Mouse (Mus musculus) hindbrain, embryonic 13.5 days (tissue): ENCODE measurements around the gene Cd3eap. TPM values are rescaled to one million over a fixed set of nuclear protein-coding genes. Genes with fewer than 3 reads are reported as not detected.

Experiments used
- ATAC-seq: fragments of 200-750 bp; cut with Nextera tagmentation; 2 replicates; pipeline ENCODE4 v1.8.0; 2017; ENCODE audit warnings: moderate TSS enrichment; ENCODE audit not compliant: low FRiP score
- H3K27ac ChIP-seq: fragments of 300-500 bp; sonication (generic); 2 replicates; pipeline ENCODE4 v1.5.1; 2015; ENCODE audit warnings: inconsistent platforms, mild to moderate bottlenecking, moderate library complexity
- H3K27me3 ChIP-seq: fragments of 300-500 bp; sonication (generic); 2 replicates; pipeline ENCODE4 v1.6.1; 2015; ENCODE audit warnings: mild to moderate bottlenecking, inconsistent platforms
- H3K36me3 ChIP-seq: fragments of 300-500 bp; sonication (generic); 2 replicates; pipeline ENCODE4 v1.6.1; 2015; ENCODE audit warnings: mild to moderate bottlenecking, inconsistent platforms
- H3K4me1 ChIP-seq: fragments of 300-500 bp; sonication (generic); replicated peaks from 2 replicates; pipeline ENCODE4 v1.6.1; 2015; ENCODE audit warnings: inconsistent platforms
- H3K4me2 ChIP-seq: fragments of 300-500 bp; sonication (generic); 2 replicates; pipeline ENCODE4 v1.6.1; 2015; ENCODE audit warnings: inconsistent platforms, mild to moderate bottlenecking, moderate library complexity
- H3K4me3 ChIP-seq: fragments of 300-500 bp; sonication (generic); 2 replicates; pipeline ENCODE4 v1.5.1; 2015; ENCODE audit warnings: mild to moderate bottlenecking, inconsistent platforms
- H3K9ac ChIP-seq: fragments of 300-500 bp; sonication (generic); 2 replicates; pipeline ENCODE4 v1.6.1; 2015; ENCODE audit warnings: mild to moderate bottlenecking, inconsistent platforms
- H3K9me3 ChIP-seq: fragments of 300-500 bp; sonication (generic); 2 replicates; pipeline ENCODE4 v1.6.1; 2016; ENCODE audit warnings: inconsistent platforms
- WGBS: fragments of 180-500 bp; shearing (Covaris S2); methylation state at CpG from one replicate; pipeline ENCODE4 v1.1.7; 2015; 5-methylcytosine and 5-hydroxymethylcytosine counted together
- polyA plus RNA-seq: library from polyadenylated mRNA; unstranded; fragments of >200 nt; fragmentation: Nextera tagmentation; extraction: Ambion mirVana; gene quantifications from 2 replicates; pipeline ENCODE4 v1.2.1, GENCODE M21; 2015

Cd3eap gene
- 20.9 and 22.1 TPM in 2 replicates for polyA plus RNA-seq

DNA sequence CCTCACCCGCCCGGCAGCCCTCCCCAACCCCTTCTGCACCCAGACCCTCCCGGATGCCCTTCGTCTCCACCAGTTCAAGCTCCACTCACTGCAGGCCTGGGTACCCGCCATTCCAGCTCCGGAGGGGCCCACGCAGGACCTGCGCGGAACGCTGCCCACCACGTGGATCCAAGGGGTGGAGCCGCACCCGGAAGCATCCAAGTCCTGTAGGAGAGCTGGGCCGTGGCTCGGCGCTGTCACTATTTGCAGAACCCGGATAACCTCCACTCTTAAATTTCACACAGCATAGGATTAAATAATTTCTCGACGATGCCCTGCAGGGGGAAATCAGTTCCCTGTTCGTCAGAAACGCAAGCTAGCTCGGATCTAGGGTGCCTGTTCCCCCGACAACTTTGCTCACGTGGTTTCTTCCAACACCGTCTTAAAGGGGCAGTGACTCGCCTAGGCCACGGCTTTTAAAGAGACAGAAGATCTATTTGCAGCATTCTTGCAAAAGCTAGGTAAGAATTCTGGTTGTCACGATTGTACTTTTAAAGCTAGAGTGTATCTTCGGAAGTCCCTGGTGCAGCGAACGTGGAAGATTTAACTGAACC, at the start of gene Cd3eap, which contains the start of gene Ppp1r13l:
TSS of gene Cd3eap (minus strand) at position 185 of the 593 bp plus-strand sequence.
TSS of gene Ppp1r13l (plus strand) at position 451 of the 593 bp plus-strand sequence.
- peak within 1 kb of the TSS; percentile 77 for H3K9ac ChIP-seq
- peaks cover 42% of the 10 kb centered on the region for H3K4me1 ChIP-seq
- peaks cover 20% of the 10 kb centered on the region for H3K27me3 ChIP-seq
- H3K9me3 ChIP-seq, result no peaks in the 10 kb centered on the region
- peaks cover 30% of the 10 kb centered on the region for H3K36me3 ChIP-seq
- WGBS, result 0% methylated on average over 29 of the region's 31 CpGs
- peak; percentile 83 for ATAC-seq
- peak within 1 kb of the TSS; percentile 97 for H3K4me2 ChIP-seq
- peak within 1 kb of the TSS; percentile 44 for H3K27ac ChIP-seq
- peak within 1 kb of the TSS; percentile 56 for H3K4me3 ChIP-seq

DNA sequence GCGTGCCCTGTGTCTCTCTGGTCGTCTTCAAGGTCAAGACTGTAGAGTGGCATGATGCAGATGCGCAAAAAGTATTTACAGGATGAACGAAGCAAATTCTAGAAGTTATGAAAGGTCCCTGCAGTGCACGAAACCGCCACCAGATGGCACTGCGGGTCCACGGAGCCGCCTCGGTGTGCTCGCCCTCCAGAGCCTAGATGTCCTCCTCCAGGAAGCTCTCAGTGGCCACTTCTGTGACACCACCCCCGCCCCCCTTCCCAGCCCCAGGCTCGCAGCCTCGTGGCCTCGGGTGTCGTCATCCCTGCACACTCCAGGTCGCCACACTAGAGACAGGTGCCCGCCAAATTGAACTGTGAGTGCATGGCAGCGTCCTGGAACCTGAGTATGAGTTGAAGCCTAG, 46.1 kb upstream of the Cd3eap start:
- peaks cover 5% of the 10 kb centered on the region; the same call in 1 of the 2 replicates for H3K9me3 ChIP-seq
- H3K36me3 ChIP-seq, result no peaks in the 10 kb centered on the region
- peaks cover 71% of the 10 kb centered on the region for H3K27me3 ChIP-seq
- ATAC-seq, result peak; percentile 78
- peaks cover 11% of the 10 kb centered on the region for H3K4me1 ChIP-seq
- no peak overlapping the region for H3K4me3 ChIP-seq
- WGBS, result 4% methylated on average over 19 of the region's 19 CpGs
- no peak overlapping the region for H3K27ac ChIP-seq
- H3K9ac ChIP-seq, result no peak overlapping the region
- 0 out of 2 replicates have a peak overlapping the region, but pooled peaks have one; percentile 21 for H3K4me2 ChIP-seq

DNA sequence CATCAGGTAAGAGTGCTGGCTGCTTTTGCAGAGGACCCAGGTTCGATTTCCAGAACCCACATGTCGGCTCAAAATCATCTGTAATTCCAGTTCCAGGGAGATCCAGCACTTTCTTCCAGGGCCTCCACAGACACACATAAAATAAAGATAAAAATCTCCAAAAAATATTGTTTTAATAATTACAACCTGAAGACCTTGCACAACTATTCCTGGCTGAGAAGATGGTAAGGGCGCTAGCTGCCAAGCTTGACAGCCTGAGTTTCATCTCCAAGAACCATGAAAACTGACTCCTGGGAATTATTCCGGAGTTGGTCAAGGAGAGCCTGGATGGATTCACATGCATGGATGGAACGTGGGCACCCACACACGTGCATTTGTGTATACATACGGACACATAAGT, 45.2 kb upstream of the Cd3eap start, which contains the start of gene Ckm:
TSS of gene Ckm (plus strand) at position 301 of the 400 bp plus-strand sequence.
- peaks cover 5% of the 10 kb centered on the region; the same call in 1 of the 2 replicates for H3K9me3 ChIP-seq
- WGBS, result 55% methylated on average over 7 of the region's 7 CpGs
- peak within 1 kb of the TSS; percentile 52 for H3K4me3 ChIP-seq
- peak within 1 kb of the TSS; percentile 92 for H3K4me2 ChIP-seq
- H3K4me1 ChIP-seq, result peaks cover 16% of the 10 kb centered on the region
- H3K36me3 ChIP-seq, result no peaks in the 10 kb centered on the region
- H3K27ac ChIP-seq, result no peak within 1 kb of the TSS
- H3K9ac ChIP-seq, result peak within 1 kb of the TSS; percentile 72
- no peak for ATAC-seq
- peaks cover 79% of the 10 kb centered on the region for H3K27me3 ChIP-seq

DNA sequence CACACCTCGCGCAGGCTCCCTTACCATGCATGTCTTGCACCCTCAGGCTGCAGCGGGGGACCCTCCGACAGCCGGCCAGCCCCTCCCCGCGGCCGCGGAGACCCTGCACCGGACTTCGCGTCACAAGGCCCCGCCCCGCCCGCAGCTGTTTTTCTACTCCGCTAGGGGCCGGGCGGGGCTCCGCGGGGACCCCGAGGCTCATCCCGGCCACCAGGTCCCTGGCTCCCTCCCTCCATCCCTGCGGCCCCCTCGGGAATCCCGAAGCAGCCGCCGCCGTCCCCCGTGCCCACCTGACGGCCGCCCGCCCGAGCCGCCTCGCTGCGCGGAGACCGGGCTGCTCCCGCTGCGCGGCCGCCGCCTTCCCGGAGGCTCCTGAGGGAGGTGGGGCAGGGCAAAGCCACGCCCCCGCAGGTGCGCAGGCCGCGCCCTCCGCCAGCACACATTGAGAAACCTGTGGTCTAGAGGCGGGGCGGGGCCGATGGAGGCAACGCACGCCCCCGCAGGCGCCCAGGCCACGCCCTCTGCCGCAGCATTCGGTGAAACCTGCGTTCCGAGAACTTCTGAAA, 44.5 kb upstream of the Cd3eap start, which contains the start of gene Klc3:
TSS of gene Klc3 (minus strand) at position 374 of the 566 bp plus-strand sequence.
- Histone ChIP-seq H3K27me3 (peaks cover 82% of the 10 kb centered on the region), H3K36me3 (no peaks in the 10 kb centered on the region), H3K4me2 (peak within 1 kb of the TSS; percentile 92), H3K4me1 (peaks cover 19% of the 10 kb centered on the region), H3K4me3 (peak within 1 kb of the TSS; percentile 52), H3K9me3 (peaks cover 5% of the 10 kb centered on the region; the same call in 1 of the 2 replicates), H3K9ac (peak within 1 kb of the TSS; percentile 72), H3K27ac (no peak within 1 kb of the TSS)
- under 1% methylated on average over 59 of the region's 62 CpGs for WGBS
- ATAC-seq, result 0 out of 2 replicates have a peak, but pooled peaks have one; percentile 34

DNA sequence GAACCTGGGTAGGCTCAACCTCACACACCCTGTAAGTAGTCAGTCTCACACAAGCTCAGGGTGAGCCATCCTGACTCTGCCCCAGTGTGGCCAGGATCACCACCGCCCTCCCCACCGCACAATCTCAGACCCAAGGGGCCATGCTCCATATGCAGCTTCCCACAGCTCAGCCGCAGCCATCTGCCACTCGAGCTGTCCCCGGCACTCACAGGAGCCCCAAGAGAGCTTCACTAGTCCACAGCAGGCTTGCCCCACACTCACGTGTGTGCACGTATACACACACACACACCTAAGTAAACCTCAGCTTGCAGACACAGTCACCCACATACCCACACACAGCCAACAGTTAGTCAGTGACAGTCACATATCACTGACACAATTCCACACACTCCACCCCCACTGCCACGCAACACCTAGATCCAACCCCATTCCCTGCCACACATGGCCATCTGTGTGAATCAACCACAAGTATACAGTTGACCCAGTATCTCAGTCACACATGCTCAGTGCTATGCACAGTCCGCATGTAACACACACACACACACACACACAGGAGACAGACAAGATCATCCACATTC, 43.3 kb upstream of the Cd3eap start:
- no peak overlapping the region for H3K9ac ChIP-seq
- peaks cover 83% of the 10 kb centered on the region for H3K27me3 ChIP-seq
- H3K36me3 ChIP-seq, result no peaks in the 10 kb centered on the region
- no peak overlapping the region for H3K27ac ChIP-seq
- peaks cover 19% of the 10 kb centered on the region for H3K4me1 ChIP-seq
- no peak overlapping the region for H3K4me2 ChIP-seq
- no peak for ATAC-seq
- WGBS, result 68% methylated on average over 9 of the region's 9 CpGs
- H3K9me3 ChIP-seq, result peaks cover 5% of the 10 kb centered on the region; the same call in 1 of the 2 replicates
- no peak overlapping the region for H3K4me3 ChIP-seq

DNA sequence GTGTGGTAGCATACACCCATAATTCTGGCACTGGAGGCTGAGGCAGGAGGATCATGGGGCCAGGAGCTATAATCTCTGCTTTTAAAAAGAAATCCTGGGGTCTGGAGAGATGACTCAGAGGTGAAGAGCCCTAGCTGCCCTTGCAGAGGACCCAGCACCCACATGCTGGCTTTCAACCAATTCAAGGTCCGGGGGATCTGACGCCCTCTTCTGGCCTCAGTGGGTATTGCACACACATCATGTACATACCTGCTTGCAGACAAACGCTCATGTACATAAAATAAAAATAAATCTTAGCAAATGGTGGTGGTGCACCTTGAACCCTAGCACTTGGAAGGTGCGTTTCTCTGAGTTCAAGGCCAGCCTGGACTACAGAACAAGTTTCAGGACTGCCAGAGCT, 41.7 kb upstream of the Cd3eap start:
- Histone ChIP-seq H3K27ac (no peak overlapping the region), H3K4me1 (peaks cover 19% of the 10 kb centered on the region), H3K27me3 (peaks cover 71% of the 10 kb centered on the region), H3K4me2 (no peak overlapping the region), H3K36me3 (peaks cover under 1% of the 10 kb centered on the region; the same call in 1 of the 2 replicates), H3K9me3 (peaks cover 5% of the 10 kb centered on the region; the same call in 1 of the 2 replicates), H3K9ac (no peak overlapping the region), H3K4me3 (no peak overlapping the region)
- WGBS, result 86% methylated on average over 4 of the region's 4 CpGs
- no peak for ATAC-seq

DNA sequence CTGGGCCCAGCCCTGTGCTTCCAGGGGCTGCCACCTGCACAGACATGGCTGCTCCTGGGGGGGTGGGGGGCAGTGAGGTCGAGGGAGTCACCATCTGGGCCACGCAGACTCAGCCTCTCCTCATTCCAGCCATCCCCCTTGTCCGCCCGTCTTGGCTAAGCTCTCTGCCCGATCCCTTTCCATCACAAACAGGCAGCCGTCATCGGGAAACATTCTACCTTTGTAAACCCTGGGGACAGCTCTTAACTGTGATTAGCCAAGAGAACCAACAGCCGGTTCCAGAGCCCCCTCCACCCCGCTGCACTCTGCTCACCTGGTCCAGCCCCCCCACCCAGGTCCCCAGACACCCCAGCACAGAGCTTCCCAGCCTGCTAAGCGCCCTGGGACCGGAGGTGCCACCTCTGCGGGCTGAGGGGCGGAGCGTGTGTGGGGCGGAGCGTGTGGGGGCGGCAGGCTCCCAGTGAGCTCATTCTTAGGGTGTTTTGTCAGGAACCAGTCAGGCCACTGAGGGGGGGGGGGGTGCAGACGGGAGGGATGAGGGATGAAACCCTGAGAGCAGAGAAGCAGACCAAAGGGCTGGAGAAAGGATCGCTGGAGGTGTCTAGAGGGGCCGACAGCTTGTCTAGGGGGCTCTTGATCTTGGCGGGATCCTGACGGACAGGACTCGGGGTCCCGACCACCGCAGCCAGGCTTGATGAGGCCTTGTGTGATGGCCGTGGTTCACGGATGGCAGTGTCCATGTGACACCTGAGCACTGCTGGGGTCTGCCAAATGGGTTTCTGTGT, 40.4 kb upstream of the Cd3eap start:
- H3K4me1 ChIP-seq, result peaks cover 19% of the 10 kb centered on the region
- peaks cover 13% of the 10 kb centered on the region for H3K36me3 ChIP-seq
- peak overlapping the region; percentile 58; the same call in 1 of the 2 replicates for H3K9ac ChIP-seq
- no peak overlapping the region for H3K27ac ChIP-seq
- peak overlapping the region; percentile 19 for H3K4me3 ChIP-seq
- peaks cover 60% of the 10 kb centered on the region for H3K27me3 ChIP-seq
- 0 out of 2 replicates have a peak, but pooled peaks have one; percentile 8 for ATAC-seq
- peak overlapping the region; percentile 47 for H3K4me2 ChIP-seq
- peaks cover 5% of the 10 kb centered on the region; the same call in 1 of the 2 replicates for H3K9me3 ChIP-seq
- 3% methylated on average over 27 of the region's 27 CpGs for WGBS

DNA sequence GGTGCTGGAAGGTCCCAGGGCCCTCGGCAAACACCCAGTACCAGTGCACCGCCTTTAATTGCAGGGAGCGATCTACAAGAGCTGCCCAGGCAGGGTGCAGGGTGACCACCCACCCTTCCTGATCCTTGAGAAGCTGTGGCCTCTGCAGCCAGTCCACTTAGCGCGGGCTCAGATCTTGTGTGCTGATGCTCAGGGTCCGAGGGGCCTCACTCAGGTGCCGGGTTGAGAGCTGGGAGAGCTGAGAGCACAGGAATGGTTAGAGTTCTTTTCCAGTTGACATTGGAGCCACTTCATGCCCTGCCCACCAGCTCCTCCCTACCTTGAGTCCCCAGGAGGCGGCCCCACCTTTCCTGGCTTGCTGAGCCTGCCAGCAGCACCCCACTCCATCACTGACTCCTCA, 35.2 kb upstream of the Cd3eap start:
- no peaks in the 10 kb centered on the region for H3K9me3 ChIP-seq
- no peak overlapping the region for H3K9ac ChIP-seq
- H3K27ac ChIP-seq, result no peak overlapping the region
- no peak overlapping the region for H3K4me2 ChIP-seq
- H3K4me3 ChIP-seq, result no peak overlapping the region
- ATAC-seq, result no peak
- peaks cover 8% of the 10 kb centered on the region for H3K27me3 ChIP-seq
- WGBS, result 91% methylated on average over 8 of the region's 8 CpGs
- H3K36me3 ChIP-seq, result peaks cover 65% of the 10 kb centered on the region
- peaks cover 7% of the 10 kb centered on the region for H3K4me1 ChIP-seq

DNA sequence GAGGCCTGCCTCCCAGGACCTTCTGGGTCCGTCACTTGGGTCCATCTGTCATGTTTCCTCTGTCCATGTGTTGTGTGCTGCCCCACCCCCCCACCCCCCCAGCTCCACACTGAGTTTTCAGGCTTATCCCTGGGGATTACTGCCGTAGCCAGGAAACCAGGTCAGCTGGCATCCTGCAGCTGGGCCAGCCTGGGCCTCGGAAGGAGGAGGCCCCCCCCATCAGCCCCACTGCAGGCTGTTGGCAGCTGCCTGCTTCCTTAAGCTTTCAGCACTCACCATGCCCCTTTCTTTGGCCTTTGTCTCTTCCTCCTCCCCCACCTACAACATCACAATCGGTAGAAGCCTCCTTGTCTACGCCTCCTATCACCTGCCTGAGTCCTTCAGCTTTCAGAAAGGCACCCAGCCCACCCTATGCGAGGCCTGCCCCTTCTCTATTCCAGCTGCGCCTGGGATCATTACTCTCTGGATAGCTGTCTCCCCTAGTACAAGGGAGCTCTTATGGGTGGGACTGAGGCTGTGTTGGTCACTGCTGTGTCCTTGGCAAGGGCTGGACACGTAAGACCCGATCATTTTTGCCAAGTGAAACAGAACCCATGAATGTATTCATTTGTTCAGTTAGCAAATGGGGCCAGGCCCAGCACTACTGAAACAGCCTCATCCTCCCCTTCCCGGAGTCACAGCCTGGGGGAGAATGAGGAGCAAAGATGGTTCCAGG, 29.6 kb upstream of the Cd3eap start:
- Histone ChIP-seq H3K36me3 (peaks cover 99% of the 10 kb centered on the region), H3K9ac (peak overlapping the region; percentile 29; the same call in 1 of the 2 replicates), H3K4me1 (peaks cover 23% of the 10 kb centered on the region), H3K4me3 (no peak overlapping the region), H3K27me3 (no peaks in the 10 kb centered on the region), H3K9me3 (no peaks in the 10 kb centered on the region), H3K4me2 (no peak overlapping the region), H3K27ac (peak overlapping the region; percentile 78)
- ATAC-seq, result 0 out of 2 replicates have a peak, but pooled peaks have one; percentile 16
- WGBS, result 58% methylated on average over 9 of the region's 10 CpGs

DNA sequence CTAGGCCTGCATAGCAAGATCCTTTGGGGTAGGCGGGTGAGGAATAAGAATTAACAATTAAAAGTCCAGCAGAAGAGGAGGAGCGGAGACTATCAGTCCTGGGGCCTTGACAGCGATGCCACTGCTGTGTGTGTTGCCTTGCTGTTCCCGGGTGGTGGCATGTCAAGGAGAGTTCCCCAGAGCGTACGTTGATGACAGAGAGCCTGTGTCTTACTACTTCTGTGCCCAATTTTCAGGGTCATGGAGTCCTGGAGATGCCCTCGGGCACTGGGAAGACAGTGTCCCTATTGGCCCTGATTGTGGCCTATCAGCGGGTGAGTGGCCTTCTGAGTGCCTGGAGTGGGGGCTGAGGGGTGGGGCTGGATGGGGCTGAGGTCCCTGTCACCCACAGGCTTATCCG, 24.4 kb upstream of the Cd3eap start:
- H3K4me2 ChIP-seq, result peak overlapping the region; percentile 82
- no peak for ATAC-seq
- no peaks in the 10 kb centered on the region for H3K27me3 ChIP-seq
- peak overlapping the region; percentile 91; the same call in 1 of the 2 replicates for H3K9ac ChIP-seq
- no peaks in the 10 kb centered on the region for H3K9me3 ChIP-seq
- 90% methylated on average over 9 of the region's 9 CpGs for WGBS
- no peak overlapping the region for H3K27ac ChIP-seq
- H3K4me1 ChIP-seq, result peaks cover 28% of the 10 kb centered on the region
- peak overlapping the region; percentile 97; the same call in 1 of the 2 replicates for H3K4me3 ChIP-seq
- peaks cover 49% of the 10 kb centered on the region for H3K36me3 ChIP-seq

DNA sequence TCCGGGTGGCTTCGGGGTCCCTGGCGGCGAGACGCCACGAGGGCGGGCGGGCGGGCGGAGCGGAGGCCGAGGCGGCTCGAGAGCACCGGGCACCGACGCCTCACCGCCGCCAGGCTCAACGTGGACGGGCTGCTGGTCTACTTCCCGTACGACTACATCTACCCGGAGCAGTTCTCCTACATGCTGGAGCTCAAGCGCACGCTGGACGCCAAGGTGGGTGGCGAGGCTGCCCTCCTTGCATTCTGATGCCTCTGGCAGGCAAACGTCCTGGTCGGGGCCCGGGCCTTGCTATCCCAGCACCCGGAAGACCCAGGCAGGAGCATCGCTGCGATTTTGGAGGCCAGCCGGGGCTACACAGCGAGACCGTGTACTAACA, 22.9 kb upstream of the Cd3eap start:
- Histone ChIP-seq H3K9me3 (no peaks in the 10 kb centered on the region), H3K4me3 (peak overlapping the region; percentile 97), H3K27me3 (no peaks in the 10 kb centered on the region), H3K27ac (peak overlapping the region; percentile 74), H3K36me3 (peaks cover 42% of the 10 kb centered on the region), H3K4me1 (peaks cover 21% of the 10 kb centered on the region), H3K4me2 (peak overlapping the region; percentile 82), H3K9ac (peak overlapping the region; percentile 91)
- under 1% methylated on average over 37 of the region's 37 CpGs for WGBS
- ATAC-seq, result peak; percentile 66; the same call in 1 of the 2 replicates
